Mouse (Mus musculus): ENCODE measurements around the gene 1700011L22Rik. TPM values are rescaled to one million over a fixed set of nuclear protein-coding genes. Genes with fewer than 3 reads are reported as not detected.
A peak's percentile ranks its signal among the peaks of the same experiment; 100 is the strongest.

The 1700011L22Rik gene
- polyA plus RNA-seq, 1 experiment from 2014 or later, result not detected

DNA sequence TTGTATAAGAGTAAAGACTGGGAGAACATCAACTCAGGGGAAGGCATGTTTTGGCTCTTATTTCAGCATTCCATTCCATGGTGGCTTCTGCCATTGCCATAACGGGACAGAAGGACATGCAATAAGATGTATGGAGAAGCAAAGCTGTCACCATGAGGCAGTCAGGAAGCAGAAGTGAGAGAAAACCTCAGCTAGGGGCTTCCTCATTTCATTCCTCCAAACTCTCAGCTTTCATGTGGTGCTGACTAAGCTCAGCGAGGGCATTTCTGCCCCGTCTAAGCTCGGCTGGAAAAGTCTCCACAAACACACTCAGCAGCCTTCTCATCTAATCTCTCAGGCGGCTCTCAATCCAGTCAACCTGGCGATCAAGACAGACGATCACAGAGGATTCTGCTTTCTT lies 22.8 kb downstream of the 1700011L22Rik start:
- no peaks in the 10 kb centered on the region for H3K36me3 ChIP-seq (ENCODE audit: control insufficient read depth, insufficient read depth)
- no peak overlapping the region for H3K4me2 ChIP-seq (ENCODE audit: low read depth, low read length)
- H3K4me1 ChIP-seq (ENCODE audit: control insufficient read depth, insufficient read depth, low read length), result peaks cover 13% of the 10 kb centered on the region
- no peak overlapping the region for H3K27ac ChIP-seq (ENCODE audit: low read length)
- no peak overlapping the region for H3K4me3 ChIP-seq (ENCODE audit: low read length)
- H3K9ac ChIP-seq (ENCODE audit: low read length), result no peak overlapping the region
- no peaks in the 10 kb centered on the region for H3K27me3 ChIP-seq (ENCODE audit: control insufficient read depth, insufficient read depth, low read length)
- ATAC-seq (replicated peaks; ENCODE audit: extremely low read depth, insufficient read depth, low FRiP score), result no peak
- 53% methylated on average over 7 of the region's 7 CpGs for WGBS
- H3K9me3 ChIP-seq (replicated peaks; ENCODE audit: control insufficient read depth, low read length), result peaks cover 4% of the 10 kb centered on the region; the same call in 1 of the 2 replicates

DNA sequence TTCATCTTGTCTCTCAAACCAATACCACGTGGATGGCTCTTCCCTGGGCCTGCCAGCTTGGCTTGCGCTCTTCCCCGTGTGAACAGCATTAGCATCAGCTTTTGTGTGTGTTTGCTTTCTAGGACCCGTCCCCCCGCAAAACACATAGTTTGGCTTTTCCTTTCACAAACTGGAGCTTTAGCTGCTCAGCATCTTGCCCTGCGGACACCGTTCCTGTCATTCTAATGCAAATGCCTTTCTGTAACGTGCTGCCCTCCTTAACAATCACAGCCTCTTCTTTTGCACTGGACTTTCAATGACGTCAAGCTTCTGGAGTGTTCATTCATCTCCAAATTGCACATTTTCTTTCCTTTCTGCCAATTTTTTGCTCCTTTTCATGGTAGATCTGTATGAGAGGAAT lies 24.0 kb downstream of the 1700011L22Rik start:
- no peak overlapping the region for H3K27ac ChIP-seq (ENCODE audit: low read length)
- no peaks in the 10 kb centered on the region for H3K36me3 ChIP-seq (ENCODE audit: control insufficient read depth, insufficient read depth)
- no peak overlapping the region for H3K9ac ChIP-seq (ENCODE audit: low read length)
- H3K9me3 ChIP-seq (replicated peaks; ENCODE audit: control insufficient read depth, low read length), result peaks cover 4% of the 10 kb centered on the region; the same call in 1 of the 2 replicates
- H3K27me3 ChIP-seq (ENCODE audit: control insufficient read depth, insufficient read depth, low read length), result no peaks in the 10 kb centered on the region
- H3K4me1 ChIP-seq (ENCODE audit: control insufficient read depth, insufficient read depth, low read length), result peaks cover 13% of the 10 kb centered on the region
- ATAC-seq (replicated peaks; ENCODE audit: extremely low read depth, insufficient read depth, low FRiP score), result no peak
- no peak overlapping the region for H3K4me3 ChIP-seq (ENCODE audit: low read length)
- 93% methylated on average over 9 of the region's 9 CpGs for WGBS
- H3K4me2 ChIP-seq (ENCODE audit: low read depth, low read length), result no peak overlapping the region

GRCm38 (mm10) chr8:79222752-79223141 lies 25.6 kb downstream of the 1700011L22Rik start:
- no peaks in the 10 kb centered on the region for H3K9me3 ChIP-seq (replicated peaks; ENCODE audit: control insufficient read depth, low read length)
- peak; percentile 60; the same call in 1 of the 2 replicates for ATAC-seq (replicated peaks; ENCODE audit: extremely low read depth, insufficient read depth, low FRiP score)
- H3K27ac ChIP-seq (ENCODE audit: low read length), result peak overlapping the region; percentile 62
- peaks cover 13% of the 10 kb centered on the region for H3K4me1 ChIP-seq (ENCODE audit: control insufficient read depth, insufficient read depth, low read length)
- H3K27me3 ChIP-seq (ENCODE audit: control insufficient read depth, insufficient read depth, low read length), result no peaks in the 10 kb centered on the region
- H3K4me3 ChIP-seq (ENCODE audit: low read length), result no peak overlapping the region
- H3K36me3 ChIP-seq (ENCODE audit: control insufficient read depth, insufficient read depth), result no peaks in the 10 kb centered on the region
- H3K4me2 ChIP-seq (ENCODE audit: low read depth, low read length), result no peak overlapping the region
- WGBS, result 47% methylated on average over 5 of the region's 5 CpGs
- H3K9ac ChIP-seq (ENCODE audit: low read length), result no peak overlapping the region

DNA sequence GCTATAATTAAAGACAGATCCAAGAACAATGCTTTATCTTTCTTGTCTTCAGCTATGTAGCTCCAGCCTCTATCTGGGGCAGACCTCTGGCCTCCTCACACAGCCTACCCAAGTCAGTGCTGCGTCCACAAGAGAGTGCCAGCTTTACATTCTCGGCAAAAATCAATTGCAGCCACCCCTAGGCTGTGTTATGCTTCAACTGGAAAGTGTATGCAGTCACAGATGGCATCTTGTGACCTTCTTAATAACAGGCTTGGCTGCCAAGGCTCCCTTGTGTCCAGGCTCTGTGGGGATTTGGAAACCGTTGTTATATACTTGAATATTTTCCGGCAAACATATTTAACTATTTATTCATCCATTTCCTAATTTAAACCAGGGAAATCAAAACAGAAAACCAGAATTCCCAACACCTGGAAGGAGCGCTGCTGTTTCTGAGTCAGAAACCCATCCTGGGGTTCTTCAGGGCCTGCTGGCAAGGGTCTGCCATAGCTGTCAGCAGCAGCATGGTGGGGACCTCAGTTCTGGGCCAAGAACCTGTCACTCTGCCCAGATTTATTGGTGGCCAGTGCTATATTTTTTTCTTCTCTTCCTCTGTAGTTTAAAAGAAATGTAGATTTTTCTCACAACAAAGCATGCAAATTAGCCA lies 26.1 kb downstream of the 1700011L22Rik start:
- H3K27me3 ChIP-seq (ENCODE audit: control insufficient read depth, insufficient read depth, low read length), result no peaks in the 10 kb centered on the region
- no peak overlapping the region for H3K9ac ChIP-seq (ENCODE audit: low read length)
- H3K36me3 ChIP-seq (ENCODE audit: control insufficient read depth, insufficient read depth), result no peaks in the 10 kb centered on the region
- peak overlapping the region; percentile 62 for H3K27ac ChIP-seq (ENCODE audit: low read length)
- no peak overlapping the region for H3K4me2 ChIP-seq (ENCODE audit: low read depth, low read length)
- ATAC-seq (replicated peaks; ENCODE audit: extremely low read depth, insufficient read depth, low FRiP score), result 0 out of 2 replicates have a peak, but pooled peaks have one; percentile 63
- no peak overlapping the region for H3K4me3 ChIP-seq (ENCODE audit: low read length)
- H3K4me1 ChIP-seq (ENCODE audit: control insufficient read depth, insufficient read depth, low read length), result peaks cover 13% of the 10 kb centered on the region
- no peaks in the 10 kb centered on the region for H3K9me3 ChIP-seq (replicated peaks; ENCODE audit: control insufficient read depth, low read length)
- WGBS, result 43% methylated on average over 5 of the region's 5 CpGs

GRCm38 (mm10) chr8:79211630-79212029 lies 36.7 kb downstream of the 1700011L22Rik start:
- Histone ChIP-seq H3K9ac (ENCODE audit: low read length) (no peak overlapping the region; the same call in 1 of the 2 replicates), H3K36me3 (ENCODE audit: control insufficient read depth, insufficient read depth) (no peaks in the 10 kb centered on the region), H3K27ac (ENCODE audit: low read length) (no peak overlapping the region), H3K4me1 (ENCODE audit: control insufficient read depth, insufficient read depth, low read length) (peaks cover 36% of the 10 kb centered on the region), H3K4me3 (ENCODE audit: low read length) (no peak overlapping the region), H3K4me2 (ENCODE audit: low read depth, low read length) (no peak overlapping the region), H3K9me3 (replicated peaks; ENCODE audit: control insufficient read depth, low read length) (peaks cover 3% of the 10 kb centered on the region), H3K27me3 (ENCODE audit: control insufficient read depth, insufficient read depth, low read length) (no peaks in the 10 kb centered on the region)
- 71% methylated on average over 9 of the region's 9 CpGs for WGBS
- ATAC-seq (replicated peaks; ENCODE audit: extremely low read depth, insufficient read depth, low FRiP score), result no peak

DNA sequence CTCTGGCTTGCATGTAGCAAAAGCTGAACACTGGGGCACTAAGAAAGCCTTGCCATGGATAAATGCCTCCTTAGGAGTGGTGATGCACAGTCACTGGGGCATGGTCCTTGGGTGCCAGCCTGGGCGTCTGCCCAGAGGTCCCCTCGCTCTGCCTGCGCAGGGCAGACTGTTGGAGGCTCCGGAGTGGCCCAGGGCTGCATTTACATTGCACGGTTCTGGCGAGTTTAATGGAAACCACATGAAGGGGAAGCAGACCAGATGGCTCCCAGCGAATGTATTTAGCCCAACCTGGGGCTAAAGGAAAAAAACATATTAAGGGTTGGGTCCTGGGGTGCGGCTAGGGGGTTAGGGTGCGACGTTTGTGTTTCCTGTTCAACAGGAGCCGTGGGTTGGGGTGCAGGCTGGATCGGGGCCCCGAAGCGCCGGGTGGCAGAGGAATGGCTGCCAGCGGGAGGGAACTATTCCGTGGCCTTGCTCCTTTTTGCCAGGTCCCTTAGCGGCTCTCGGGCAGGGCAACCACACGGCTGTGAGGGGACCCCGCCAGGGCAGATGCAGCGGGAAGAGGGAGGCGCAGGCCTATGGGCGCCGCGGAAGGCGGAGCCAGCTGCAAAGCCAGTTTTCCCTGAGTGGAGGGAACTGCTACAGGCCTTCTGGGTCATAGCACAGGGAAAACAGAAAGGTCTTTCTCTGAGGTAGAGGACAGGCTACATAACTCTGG lies 38.6 kb downstream of the 1700011L22Rik start:
- H3K4me2 ChIP-seq (ENCODE audit: low read depth, low read length), result peak overlapping the region; percentile 83
- no peaks in the 10 kb centered on the region for H3K27me3 ChIP-seq (ENCODE audit: control insufficient read depth, insufficient read depth, low read length)
- peaks cover 3% of the 10 kb centered on the region for H3K9me3 ChIP-seq (replicated peaks; ENCODE audit: control insufficient read depth, low read length)
- H3K4me3 ChIP-seq (ENCODE audit: low read length), result peak overlapping the region; percentile 50
- H3K36me3 ChIP-seq (ENCODE audit: control insufficient read depth, insufficient read depth), result no peaks in the 10 kb centered on the region
- H3K4me1 ChIP-seq (ENCODE audit: control insufficient read depth, insufficient read depth, low read length), result peaks cover 36% of the 10 kb centered on the region
- peak overlapping the region; percentile 83 for H3K9ac ChIP-seq (ENCODE audit: low read length)
- H3K27ac ChIP-seq (ENCODE audit: low read length), result peak overlapping the region; percentile 93
- ATAC-seq (replicated peaks; ENCODE audit: extremely low read depth, insufficient read depth, low FRiP score), result peak; percentile 76
- 8% methylated on average over 27 of the region's 27 CpGs for WGBS

DNA sequence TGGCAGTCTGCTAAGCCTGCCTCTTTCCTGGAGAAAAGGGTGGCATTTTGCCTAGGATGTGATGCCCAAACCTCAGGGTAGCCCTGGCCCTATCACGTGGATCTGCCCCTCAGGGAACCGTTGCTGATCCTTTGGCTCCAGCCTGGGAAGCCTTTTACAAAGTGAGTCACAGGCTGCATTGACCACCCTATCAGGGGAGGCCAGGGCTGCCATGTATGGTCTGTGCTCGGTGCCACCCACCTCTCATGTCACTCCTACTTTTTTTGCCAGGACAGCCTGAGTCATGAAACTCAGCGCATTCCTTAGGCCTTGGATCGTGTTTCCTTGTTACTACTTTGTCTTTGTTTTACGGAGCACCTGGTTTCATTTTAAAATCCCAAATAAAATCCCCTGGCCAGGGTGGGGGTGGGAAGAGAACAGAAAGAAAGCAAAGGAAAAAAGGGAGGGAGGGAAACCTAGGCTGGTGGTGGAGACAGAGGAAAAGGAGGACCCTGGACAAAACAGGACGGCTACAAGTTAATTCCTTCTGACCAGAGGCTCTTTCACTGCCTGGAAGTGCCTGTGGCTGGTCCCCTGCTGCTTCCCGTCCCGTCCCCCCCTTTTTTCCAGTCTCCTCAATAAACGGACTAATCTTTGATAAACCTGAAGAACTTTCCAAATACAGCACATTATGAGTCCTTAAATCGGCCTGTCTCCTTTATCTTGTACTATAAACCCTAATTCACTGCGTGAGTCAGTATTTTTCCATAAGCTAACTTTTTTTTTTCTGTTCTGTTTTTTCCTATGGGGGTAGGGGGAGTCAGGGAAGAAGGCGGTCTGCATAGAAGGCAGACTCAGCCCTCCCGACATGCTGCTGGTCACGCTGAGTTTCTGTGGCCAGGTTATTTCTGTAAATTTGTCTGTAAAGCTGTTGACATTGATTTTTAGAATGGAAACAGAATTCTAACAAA lies 39.4 kb downstream of the 1700011L22Rik start:
- Histone ChIP-seq H3K4me2 (ENCODE audit: low read depth, low read length) (peak overlapping the region; percentile 83), H3K27ac (ENCODE audit: low read length) (peak overlapping the region; percentile 93), H3K9me3 (replicated peaks; ENCODE audit: control insufficient read depth, low read length) (peaks cover 2% of the 10 kb centered on the region; the same call in 1 of the 2 replicates), H3K27me3 (ENCODE audit: control insufficient read depth, insufficient read depth, low read length) (no peaks in the 10 kb centered on the region), H3K4me1 (ENCODE audit: control insufficient read depth, insufficient read depth, low read length) (peaks cover 36% of the 10 kb centered on the region), H3K4me3 (ENCODE audit: low read length) (peak overlapping the region; percentile 50), H3K36me3 (ENCODE audit: control insufficient read depth, insufficient read depth) (no peaks in the 10 kb centered on the region), H3K9ac (ENCODE audit: low read length) (peak overlapping the region; percentile 83)
- 18% methylated on average over 15 of the region's 15 CpGs for WGBS
- peak; percentile 85 for ATAC-seq (replicated peaks; ENCODE audit: extremely low read depth, insufficient read depth, low FRiP score)

DNA sequence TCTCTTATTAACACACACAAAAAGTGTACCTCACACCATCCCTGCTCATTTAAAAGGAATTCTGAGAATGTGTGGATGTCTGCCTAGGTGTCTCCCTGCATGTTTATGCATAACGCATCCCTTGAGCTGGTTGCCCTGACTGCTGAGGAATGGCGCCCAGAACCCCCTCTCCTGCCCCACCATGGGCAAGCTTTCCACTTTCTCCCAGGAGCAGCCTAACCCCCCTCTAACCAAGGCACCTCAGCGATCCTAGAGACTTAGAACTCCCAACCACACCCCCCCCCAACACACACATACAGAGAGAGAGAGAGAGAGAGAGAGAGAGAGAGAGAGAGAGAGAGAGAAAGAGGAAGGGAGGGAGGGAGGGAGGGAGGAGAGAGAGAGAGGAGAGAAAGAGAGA lies 40.2 kb downstream of the 1700011L22Rik start:
- Histone ChIP-seq H3K9me3 (replicated peaks; ENCODE audit: control insufficient read depth, low read length) (0 out of 2 replicates have a peak, but pooled peaks cover 2% of the 10 kb centered on the region), H3K4me1 (ENCODE audit: control insufficient read depth, insufficient read depth, low read length) (peaks cover 36% of the 10 kb centered on the region), H3K36me3 (ENCODE audit: control insufficient read depth, insufficient read depth) (no peaks in the 10 kb centered on the region), H3K4me2 (ENCODE audit: low read depth, low read length) (no peak overlapping the region), H3K27ac (ENCODE audit: low read length) (peak overlapping the region; percentile 93), H3K9ac (ENCODE audit: low read length) (no peak overlapping the region), H3K4me3 (ENCODE audit: low read length) (no peak overlapping the region), H3K27me3 (ENCODE audit: control insufficient read depth, insufficient read depth, low read length) (no peaks in the 10 kb centered on the region)
- WGBS, result 51% methylated on average over 3 of the region's 3 CpGs
- no peak for ATAC-seq (replicated peaks; ENCODE audit: extremely low read depth, insufficient read depth, low FRiP score)

Measured in heart, embryonic 16.5 days (tissue).